Mouse (Mus musculus): ENCODE results near the gene Gatc. TPM values are rescaled to one million over a fixed set of nuclear protein-coding genes. Genes with fewer than 3 reads are reported as not detected.
A peak's percentile ranks its signal among the peaks of the same experiment; 100 is the strongest.
"Not testable (repeated sequence)": the region's sequence is repeated elsewhere in the genome, so short reads cannot be mapped to it uniquely, and the experiment has no call there.

The Gatc gene
- 25.5 and 27.5 TPM in 2 replicates for polyA plus RNA-seq (2015; fragmentation: Nextera tagmentation; extraction: Ambion mirVana)

DNA sequence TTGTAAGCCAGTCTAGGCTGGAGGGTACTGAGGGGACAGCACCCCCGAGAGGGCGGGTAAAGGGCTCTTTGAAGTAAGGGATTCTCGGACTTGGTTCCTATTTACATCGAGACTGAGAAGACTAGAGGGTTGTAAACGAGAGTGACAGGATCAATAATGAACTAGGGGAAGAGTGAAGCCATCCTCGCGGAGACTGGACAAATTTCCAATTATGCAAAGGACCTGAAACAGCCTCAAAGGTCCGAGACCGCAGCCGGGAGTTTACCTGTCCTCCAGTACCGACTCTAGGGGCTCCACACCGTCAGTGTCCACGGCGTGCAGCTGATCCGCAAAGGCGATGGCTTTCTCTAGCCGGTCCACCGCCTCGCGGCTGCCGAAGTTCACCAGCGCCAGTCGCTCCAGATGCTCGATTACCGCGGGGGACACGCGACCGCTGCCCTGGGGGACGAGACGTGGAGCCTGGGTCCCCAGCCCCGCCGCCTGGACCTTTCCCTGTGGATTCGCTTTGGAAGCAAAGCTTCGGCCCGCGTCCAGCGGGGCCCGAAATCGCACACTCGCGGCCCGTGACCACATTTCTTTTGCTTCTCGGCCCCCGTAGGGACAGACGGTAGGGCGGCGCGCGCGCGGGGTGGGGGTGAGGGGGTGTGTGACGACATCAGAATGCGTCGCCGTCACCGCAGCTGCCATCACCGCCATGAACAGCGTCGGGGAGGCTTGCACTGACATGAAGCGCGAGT lies at the start of gene Gatc, which contains the start of gene Triap1:
TSS of gene Gatc (minus strand) at position 602 of the 737 bp plus-strand sequence.
TSS of gene Triap1 (plus strand) at position 649 of the 737 bp plus-strand sequence.
- Histone ChIP-seq H3K9me3 (ENCODE audit: control insufficient read depth, low read length) (no peaks in the 10 kb centered on the region), H3K27me3 (ENCODE audit: control insufficient read depth, insufficient read depth, low read depth, low read length) (no peaks in the 10 kb centered on the region), H3K4me1 (replicated peaks; ENCODE audit: control insufficient read depth, insufficient read depth, low read length) (peaks cover 12% of the 10 kb centered on the region), H3K4me3 (ENCODE audit: low read length) (peak within 1 kb of the TSS; percentile 78), H3K36me3 (ENCODE audit: control insufficient read depth, insufficient read depth, low read length) (peaks cover 29% of the 10 kb centered on the region), H3K27ac (ENCODE audit: low read length) (peak within 1 kb of the TSS; percentile 76), H3K4me2 (ENCODE audit: low read depth, low read length) (peak within 1 kb of the TSS; percentile 76), H3K9ac (ENCODE audit: low read length) (peak within 1 kb of the TSS; percentile 96)
- WGBS = under 1% methylated on average over 62 of the region's 62 CpGs
- ATAC-seq (ENCODE audit: low read depth) = peak; percentile 97

DNA sequence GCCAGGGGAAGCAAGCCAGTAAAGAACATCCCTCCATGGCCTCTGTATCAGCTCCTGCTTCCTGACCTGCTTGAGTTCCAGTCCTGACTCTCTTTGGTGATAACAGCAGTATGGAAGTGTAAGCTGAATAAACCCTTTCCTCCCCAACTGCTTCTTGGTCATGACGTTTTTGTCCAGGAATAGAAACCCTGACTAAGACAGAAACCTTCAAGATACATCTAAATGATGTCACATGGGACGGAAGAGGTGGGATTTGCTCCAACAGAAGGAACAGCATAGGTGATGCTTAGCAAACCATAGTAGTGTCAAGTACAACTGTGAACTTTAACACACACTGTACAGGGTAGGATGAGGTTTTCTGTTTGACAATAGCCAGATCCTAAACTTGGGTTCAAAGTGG lies 37.9 kb upstream of the Gatc start:
- not testable (repeated sequence) for H3K9ac ChIP-seq (ENCODE audit: low read length); H3K4me3 ChIP-seq (ENCODE audit: low read length)
- 69% methylated on average over 2 of the region's 2 CpGs for WGBS

DNA sequence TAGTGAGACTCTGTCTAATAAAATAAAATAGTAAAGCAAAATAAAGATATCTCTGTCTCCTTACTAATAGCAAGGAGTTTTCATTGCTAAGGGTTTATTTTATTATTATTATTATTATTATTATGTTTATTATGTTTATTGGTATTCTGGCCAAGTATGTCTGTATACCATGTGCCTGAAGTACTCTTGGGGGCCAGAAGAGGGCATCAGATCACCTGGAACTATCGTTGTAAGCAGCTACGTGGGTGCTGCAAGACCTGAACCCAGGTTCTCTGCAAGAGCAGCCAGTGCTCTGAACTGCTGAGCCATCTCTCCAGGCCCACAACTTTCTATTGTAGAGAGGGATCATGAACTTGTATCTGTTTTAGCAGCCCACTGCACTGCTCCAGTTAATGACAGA lies 34.5 kb upstream of the Gatc start:
- no peaks in the 10 kb centered on the region for H3K9me3 ChIP-seq (ENCODE audit: control insufficient read depth, low read length)
- H3K4me2 ChIP-seq (ENCODE audit: low read depth, low read length) = no peak overlapping the region
- peaks cover 2% of the 10 kb centered on the region; the same call in 1 of the 2 replicates for H3K27me3 ChIP-seq (ENCODE audit: control insufficient read depth, insufficient read depth, low read depth, low read length)
- no peaks in the 10 kb centered on the region for H3K4me1 ChIP-seq (replicated peaks; ENCODE audit: control insufficient read depth, insufficient read depth, low read length)
- H3K9ac ChIP-seq (ENCODE audit: low read length) = no peak overlapping the region
- no peak overlapping the region for H3K27ac ChIP-seq (ENCODE audit: low read length)
- ATAC-seq (ENCODE audit: low read depth) = no peak
- WGBS = 70% methylated on average over 2 of the region's 2 CpGs
- H3K4me3 ChIP-seq (ENCODE audit: low read length) = no peak overlapping the region
- no peaks in the 10 kb centered on the region for H3K36me3 ChIP-seq (ENCODE audit: control insufficient read depth, insufficient read depth, low read length)

More for the DNA sequence above, 37.9 kb upstream of the Gatc start:
- H3K27me3 ChIP-seq (ENCODE audit: control insufficient read depth, insufficient read depth, low read depth, low read length); H3K27ac ChIP-seq (ENCODE audit: low read length); H3K36me3 ChIP-seq (ENCODE audit: control insufficient read depth, insufficient read depth, low read length); ATAC-seq (ENCODE audit: low read depth); H3K4me2 ChIP-seq (ENCODE audit: low read depth, low read length); H3K9me3 ChIP-seq (ENCODE audit: control insufficient read depth, low read length); H3K4me1 ChIP-seq (replicated peaks; ENCODE audit: control insufficient read depth, insufficient read depth, low read length): not testable (repeated sequence)

DNA sequence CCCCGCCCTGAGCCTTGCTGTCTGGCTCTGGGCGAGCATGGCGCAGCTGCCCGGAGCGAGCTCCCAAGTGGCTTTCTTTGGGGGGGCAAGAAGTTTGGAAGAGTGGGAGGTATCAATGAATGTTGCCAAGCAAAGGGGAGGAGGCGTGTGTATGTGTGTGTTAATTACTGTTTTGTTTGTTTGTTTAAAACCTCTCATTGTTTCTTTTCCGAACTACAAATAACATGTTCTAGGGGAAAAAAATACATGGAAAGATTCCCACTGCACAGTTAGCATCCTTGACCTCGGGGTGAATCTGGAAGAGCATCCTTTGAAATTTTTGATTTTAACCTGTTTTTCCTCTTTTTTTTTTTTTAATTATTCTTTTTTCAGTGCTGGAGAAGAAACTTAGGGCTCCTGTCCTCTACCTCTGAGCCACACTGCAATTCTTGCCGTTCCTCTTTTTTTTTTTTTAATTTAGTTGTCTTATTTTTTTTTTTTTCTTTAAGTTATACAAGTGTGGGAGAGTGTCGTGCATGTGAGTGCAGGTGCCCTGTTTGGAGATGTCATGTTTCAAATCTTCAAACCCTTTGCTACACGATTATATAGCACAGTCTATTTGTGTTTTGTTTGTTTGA lies 33.3 kb upstream of the Gatc start:
- Histone ChIP-seq H3K4me3 (ENCODE audit: low read length) (peak overlapping the region; percentile 33), H3K4me2 (ENCODE audit: low read depth, low read length) (peak overlapping the region; percentile 53), H3K9me3 (ENCODE audit: control insufficient read depth, low read length) (no peaks in the 10 kb centered on the region), H3K4me1 (replicated peaks; ENCODE audit: control insufficient read depth, insufficient read depth, low read length) (no peaks in the 10 kb centered on the region), H3K9ac (ENCODE audit: low read length) (peak overlapping the region; percentile 47; the same call in 1 of the 2 replicates), H3K27ac (ENCODE audit: low read length) (no peak overlapping the region), H3K36me3 (ENCODE audit: control insufficient read depth, insufficient read depth, low read length) (no peaks in the 10 kb centered on the region), H3K27me3 (ENCODE audit: control insufficient read depth, insufficient read depth, low read depth, low read length) (peaks cover 2% of the 10 kb centered on the region; the same call in 1 of the 2 replicates)
- ATAC-seq (ENCODE audit: low read depth) = no peak
- WGBS = 20% methylated on average over 11 of the region's 11 CpGs

DNA sequence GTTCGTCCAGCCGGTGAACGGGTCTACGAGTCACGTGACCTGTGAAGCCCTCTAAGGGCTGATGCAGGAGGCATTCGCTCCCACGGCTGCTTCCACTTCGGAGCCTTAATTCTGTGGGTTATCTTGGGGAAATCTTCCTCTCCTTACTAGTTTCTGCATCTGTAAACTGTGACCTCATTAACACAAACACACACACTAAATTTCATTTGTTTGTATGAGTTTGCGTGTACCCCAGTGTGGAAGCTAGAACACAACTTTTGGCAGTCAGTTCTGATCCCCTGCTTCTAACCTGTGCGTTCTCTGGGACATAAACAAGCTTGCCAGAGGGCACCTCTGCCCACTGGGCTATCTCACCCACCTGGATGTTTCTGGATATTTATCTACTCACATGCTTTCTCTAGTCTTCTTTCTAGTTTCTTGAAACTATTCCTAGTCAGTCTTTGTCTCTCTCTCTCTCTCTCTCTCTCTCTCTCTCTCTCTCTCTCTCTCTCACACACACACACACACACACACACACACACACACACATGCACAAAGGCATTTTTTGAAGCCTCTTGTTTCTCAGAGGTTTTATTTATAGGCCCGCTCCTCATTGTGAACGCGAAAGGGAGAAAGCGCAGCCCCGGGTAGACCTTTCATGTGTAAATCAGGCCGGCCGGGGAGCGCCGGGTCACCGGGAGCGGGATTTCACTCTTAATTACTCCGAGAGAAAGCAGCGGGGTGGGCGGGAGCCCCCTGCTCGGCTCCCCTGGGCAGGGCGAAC lies 32.6 kb upstream of the Gatc start:
- Histone ChIP-seq H3K27me3 (ENCODE audit: control insufficient read depth, insufficient read depth, low read depth, low read length) (peaks cover 2% of the 10 kb centered on the region; the same call in 1 of the 2 replicates), H3K4me1 (replicated peaks; ENCODE audit: control insufficient read depth, insufficient read depth, low read length) (no peaks in the 10 kb centered on the region), H3K4me3 (ENCODE audit: low read length) (peak overlapping the region; percentile 33), H3K9ac (ENCODE audit: low read length) (peak overlapping the region; percentile 47; the same call in 1 of the 2 replicates), H3K27ac (ENCODE audit: low read length) (no peak overlapping the region), H3K4me2 (ENCODE audit: low read depth, low read length) (peak overlapping the region; percentile 53), H3K36me3 (ENCODE audit: control insufficient read depth, insufficient read depth, low read length) (no peaks in the 10 kb centered on the region), H3K9me3 (ENCODE audit: control insufficient read depth, low read length) (no peaks in the 10 kb centered on the region)
- no peak for ATAC-seq (ENCODE audit: low read depth)
- WGBS = 23% methylated on average over 26 of the region's 26 CpGs

DNA sequence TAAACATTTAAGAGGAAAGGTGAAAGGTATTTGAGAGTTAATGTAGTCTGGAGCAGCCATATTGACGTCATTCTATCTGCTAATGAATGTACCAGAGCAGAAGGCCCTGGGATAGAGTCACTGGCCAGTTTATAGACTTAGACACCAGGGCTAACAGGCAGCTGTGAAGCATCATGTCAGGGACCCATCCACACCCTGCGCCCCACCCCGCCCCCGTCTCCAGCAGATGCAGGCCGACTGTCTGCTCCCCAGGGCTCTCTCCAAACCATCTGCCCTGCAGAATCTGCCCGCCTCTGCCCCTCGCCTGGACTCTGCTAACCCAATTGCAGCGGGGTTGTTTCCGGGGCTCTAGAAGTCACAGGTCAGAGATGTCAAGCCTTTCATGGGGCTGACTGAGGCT lies 30.8 kb upstream of the Gatc start:
- Histone ChIP-seq H3K4me1 (replicated peaks; ENCODE audit: control insufficient read depth, insufficient read depth, low read length) (no peaks in the 10 kb centered on the region), H3K27me3 (ENCODE audit: control insufficient read depth, insufficient read depth, low read depth, low read length) (peaks cover 2% of the 10 kb centered on the region; the same call in 1 of the 2 replicates), H3K27ac (ENCODE audit: low read length) (no peak overlapping the region), H3K4me3 (ENCODE audit: low read length) (no peak overlapping the region), H3K9ac (ENCODE audit: low read length) (no peak overlapping the region), H3K36me3 (ENCODE audit: control insufficient read depth, insufficient read depth, low read length) (no peaks in the 10 kb centered on the region), H3K4me2 (ENCODE audit: low read depth, low read length) (no peak overlapping the region), H3K9me3 (ENCODE audit: control insufficient read depth, low read length) (no peaks in the 10 kb centered on the region)
- WGBS = 32% methylated on average over 9 of the region's 9 CpGs
- ATAC-seq (ENCODE audit: low read depth) = no peak

DNA sequence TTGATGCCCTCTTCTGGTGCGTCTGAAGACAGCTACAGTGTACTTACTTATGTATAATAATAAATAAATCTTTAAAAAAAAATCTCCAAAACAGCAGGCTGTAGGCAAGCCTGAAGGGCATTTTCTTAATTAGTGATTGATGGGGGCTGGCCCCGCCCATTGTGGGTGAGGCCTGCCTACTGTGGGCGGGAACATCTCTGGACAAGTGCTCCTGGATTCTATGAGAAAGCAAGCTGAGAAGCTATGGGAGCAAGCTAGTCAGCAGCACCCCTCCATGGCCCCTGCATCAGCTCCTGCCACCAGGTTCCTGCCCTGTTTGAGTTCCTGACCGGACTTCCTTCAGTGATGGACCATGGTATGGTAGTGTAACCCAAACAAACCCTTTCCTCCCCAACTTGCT lies 23.8 kb upstream of the Gatc start:
- Histone ChIP-seq H3K9ac (ENCODE audit: low read length) (no peak overlapping the region), H3K27me3 (ENCODE audit: control insufficient read depth, insufficient read depth, low read depth, low read length) (no peaks in the 10 kb centered on the region), H3K4me2 (ENCODE audit: low read depth, low read length) (no peak overlapping the region), H3K9me3 (ENCODE audit: control insufficient read depth, low read length) (no peaks in the 10 kb centered on the region), H3K27ac (ENCODE audit: low read length) (no peak overlapping the region), H3K4me3 (ENCODE audit: low read length) (no peak overlapping the region), H3K36me3 (ENCODE audit: control insufficient read depth, insufficient read depth, low read length) (no peaks in the 10 kb centered on the region), H3K4me1 (replicated peaks; ENCODE audit: control insufficient read depth, insufficient read depth, low read length) (no peaks in the 10 kb centered on the region)
- no peak for ATAC-seq (ENCODE audit: low read depth)
- WGBS = 78% methylated on average over 4 of the region's 4 CpGs

DNA sequence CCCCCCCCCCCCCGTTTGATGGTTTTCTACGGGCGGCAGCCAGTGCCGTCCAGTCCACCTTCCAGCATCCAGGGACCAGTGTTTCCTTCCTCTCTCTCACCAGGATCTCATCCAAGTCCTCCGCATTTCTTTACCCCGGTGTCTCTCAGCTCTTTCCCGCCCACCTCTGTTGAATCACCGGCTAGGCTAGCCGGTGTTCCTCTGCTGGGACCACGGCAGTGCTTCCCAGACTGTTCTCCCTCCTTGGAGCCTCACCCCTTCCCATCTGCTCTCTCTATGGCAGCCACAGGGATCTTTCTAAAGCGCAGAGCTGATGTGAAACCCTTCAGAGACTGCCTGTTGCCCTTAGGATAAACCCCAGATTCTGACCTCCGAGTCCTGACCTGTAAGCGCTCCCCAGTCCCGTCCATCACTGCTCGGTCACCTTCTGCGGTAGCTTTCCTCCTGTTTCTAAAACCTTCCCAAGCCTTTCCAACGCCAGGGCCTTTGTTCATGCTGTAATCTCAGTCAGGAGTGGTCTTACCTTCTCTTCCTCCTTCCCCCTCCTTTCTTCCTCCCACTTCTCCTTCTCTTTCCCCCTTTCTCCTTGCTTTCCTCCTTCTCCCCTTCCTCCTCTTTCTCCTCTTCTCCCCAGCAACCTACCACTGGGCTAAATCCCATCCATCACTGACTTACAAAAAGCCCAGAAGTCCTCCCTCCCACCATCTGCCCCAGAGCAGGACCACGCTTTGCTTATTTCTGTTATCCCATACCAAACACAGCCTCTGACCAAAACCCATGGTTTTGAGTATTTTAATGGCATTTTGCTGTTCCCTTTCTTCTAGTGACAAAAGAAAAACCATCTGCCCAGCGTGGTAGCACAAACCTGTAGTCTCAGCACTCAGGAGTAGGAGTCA lies 22.1 kb upstream of the Gatc start:
- Histone ChIP-seq H3K4me1 (replicated peaks; ENCODE audit: control insufficient read depth, insufficient read depth, low read length) (no peaks in the 10 kb centered on the region), H3K4me3 (ENCODE audit: low read length) (no peak overlapping the region), H3K27ac (ENCODE audit: low read length) (no peak overlapping the region), H3K9ac (ENCODE audit: low read length) (no peak overlapping the region), H3K27me3 (ENCODE audit: control insufficient read depth, insufficient read depth, low read depth, low read length) (no peaks in the 10 kb centered on the region), H3K36me3 (ENCODE audit: control insufficient read depth, insufficient read depth, low read length) (no peaks in the 10 kb centered on the region), H3K4me2 (ENCODE audit: low read depth, low read length) (no peak overlapping the region), H3K9me3 (ENCODE audit: control insufficient read depth, low read length) (no peaks in the 10 kb centered on the region)
- ATAC-seq (ENCODE audit: low read depth) = no peak
- WGBS = 14% methylated on average over 19 of the region's 19 CpGs

All from lung, embryonic 16.5 days (tissue).